ENCODE assay signal across 7 mouse cellular contexts in genomic region chr11:121672990-121673572, GRCm38 (mm10). TPM values are rescaled to one million over a fixed set of nuclear protein-coding genes. Genes with fewer than 3 reads are reported as not detected.
A peak's percentile ranks its signal among the peaks of the same experiment; 100 is the strongest.
DNase-seq lines count a peak whose midpoint lies in the region; ATAC-seq lines count a peak whose summit lies in the region.

Gene B3gntl1 (minus strand): TSS chr11:121673153.

- H3K4me2 ChIP-seq in intestine, embryonic 15.5 days (replicated peaks): peak within 1 kb of the TSS; percentile 70

- H3K27me3 ChIP-seq in intestine, embryonic 15.5 days (replicated peaks): no peaks in the 10 kb centered on the region
- no peaks in the 10 kb centered on the region for H3K27me3 ChIP-seq in midbrain, embryonic 10.5 days (ENCODE audit: low read depth, poor library complexity, severe bottlenecking)

- H3K9ac ChIP-seq in intestine, embryonic 15.5 days: peak within 1 kb of the TSS; percentile 77

- peak; percentile 100 for ATAC-seq in intestine, embryonic 15.5 days

- peak within 1 kb of the TSS; percentile 73 for H3K4me3 ChIP-seq in intestine, embryonic 15.5 days (replicated peaks)
- peak within 1 kb of the TSS; percentile 69 for H3K4me3 ChIP-seq in midbrain, embryonic 10.5 days

- no peaks in the 10 kb centered on the region for H3K4me1 ChIP-seq in intestine, embryonic 15.5 days (replicated peaks)
- H3K4me1 ChIP-seq in midbrain, embryonic 10.5 days: peaks cover 20% of the 10 kb centered on the region

- H3K27ac ChIP-seq in intestine, embryonic 15.5 days: peak within 1 kb of the TSS; percentile 97
- peak within 1 kb of the TSS; percentile 91 for H3K27ac ChIP-seq in midbrain, embryonic 10.5 days (replicated peaks)

- peak; percentile 99 for DNase-seq in adrenal gland, adult 2 months
- peak; percentile 98 for DNase-seq in embryo, embryonic 11.5 days (ENCODE audit: low read depth, low spot score)
- peak; percentile 99 for DNase-seq in gastrocnemius, postnatal 36 days
- DNase-seq in left cerebral cortex, postnatal 25 days (ENCODE audit: low spot score in 2 of 2): peak; percentile 100
- peak; percentile 98 for DNase-seq in midbrain, embryonic 10.5 days (ENCODE audit: low spot score)
- peak; percentile 99 for DNase-seq in right cerebral cortex, postnatal 4 days

- no peaks in the 10 kb centered on the region for H3K36me3 ChIP-seq in intestine, embryonic 15.5 days
- H3K36me3 ChIP-seq in midbrain, embryonic 10.5 days: no peaks in the 10 kb centered on the region

- intact Hi-C loops in gastrocnemius, postnatal 36 days (cut with DNase I): no loop called here
- intact Hi-C loops in left cerebral cortex, postnatal 25 days (cut with DNase I): loop anchor here (1.0 kb wide), 1 partner anchor 29 kb away; no protein-coding TSS in a partner anchor

- WGBS in intestine, embryonic 15.5 days: under 1% methylated on average over 46 of the region's 46 CpGs
- under 1% methylated on average over 46 of the region's 46 CpGs for WGBS in midbrain, embryonic 10.5 days

- H3K9me3 ChIP-seq in intestine, embryonic 15.5 days: no peaks in the 10 kb centered on the region
- H3K9me3 ChIP-seq in midbrain, embryonic 10.5 days (replicated peaks): peaks cover 6% of the 10 kb centered on the region; the same call in 1 of the 2 replicates

RNA-seq across cellular contexts. Expression of gene B3gntl1, which starts in this region (rescaled TPM):
- total RNA-seq in adrenal gland, adult 2 months (2021): 1 to 10 TPM; 7.4 to 10.0 TPM
- polyA plus RNA-seq in adrenal gland, adult 2 months (2012; rRNA removed): 9.2 and 11.1 TPM in 2 replicates
- total RNA-seq in gastrocnemius, postnatal 36 days (2021): 1 to 10 TPM; 1.8 to 2.0 TPM
- 7.3 and 8.0 TPM in 2 replicates for polyA plus RNA-seq in intestine, embryonic 15.5 days (2015; fragmentation: Nextera tagmentation; extraction: Ambion mirVana)
- total RNA-seq in left cerebral cortex, postnatal 25 days (2021): 1 to 10 TPM; 5.8 to 6.8 TPM
- 7.2 and 7.7 TPM in 2 replicates for polyA plus RNA-seq in midbrain, embryonic 10.5 days (2016; fragmentation: Nextera tagmentation; extraction: Ambion mirVana)

Comparison
In these comparisons a context has a peak if more than half of its experiments do, and no peak if none do; other contexts are left out.
1. Peak in every context shown above with its lines: DNase-seq, ATAC-seq, H3K4me3 ChIP-seq and H3K27ac ChIP-seq.